Mouse (Mus musculus): ENCODE results near the gene Ppp1r16b.
A peak's percentile ranks its signal among the peaks of the same experiment; 100 is the strongest.
"Not testable (repeated sequence)": the region's sequence is repeated elsewhere in the genome, so short reads cannot be mapped to it uniquely, and the experiment has no call there.

Ppp1r16b gene

DNA sequence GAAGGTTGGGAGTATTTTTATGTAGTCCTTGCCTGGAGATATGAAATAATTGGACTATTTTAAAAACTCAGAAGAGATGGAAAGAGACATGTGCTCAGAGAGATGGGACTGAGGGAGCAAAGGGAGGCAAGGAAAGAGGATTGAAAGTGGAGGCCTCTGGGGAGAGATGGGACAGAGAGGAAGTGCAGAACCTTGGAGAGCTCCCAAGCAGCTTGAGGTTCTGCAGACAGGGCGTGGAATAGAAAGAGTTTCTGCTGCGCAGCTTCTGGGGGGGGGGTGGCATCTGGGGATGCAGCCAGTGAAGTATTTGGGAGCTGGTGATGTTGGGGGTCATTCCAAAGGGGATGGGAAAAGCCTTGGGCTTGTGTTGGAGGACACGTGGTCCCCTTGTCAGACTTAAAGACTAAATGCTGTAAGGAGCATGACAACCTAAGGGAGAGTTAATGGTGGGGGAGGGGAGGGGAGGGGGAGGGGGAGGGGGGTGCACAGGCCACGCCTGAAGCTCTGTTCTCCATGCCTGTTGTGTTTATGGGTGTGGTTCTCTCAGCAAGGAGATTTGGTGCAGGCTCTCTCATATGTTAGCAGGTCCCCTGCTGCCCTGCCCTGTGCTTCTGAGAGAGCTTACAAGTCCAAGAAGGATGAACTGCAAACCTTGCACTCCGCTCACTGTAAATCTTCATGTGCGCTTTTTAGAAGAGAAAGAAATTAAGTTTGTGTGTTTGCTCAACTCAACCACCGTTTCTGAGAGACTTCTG, 63.0 kb downstream of the Ppp1r16b start:
- DNase-seq, result no peak

DNA sequence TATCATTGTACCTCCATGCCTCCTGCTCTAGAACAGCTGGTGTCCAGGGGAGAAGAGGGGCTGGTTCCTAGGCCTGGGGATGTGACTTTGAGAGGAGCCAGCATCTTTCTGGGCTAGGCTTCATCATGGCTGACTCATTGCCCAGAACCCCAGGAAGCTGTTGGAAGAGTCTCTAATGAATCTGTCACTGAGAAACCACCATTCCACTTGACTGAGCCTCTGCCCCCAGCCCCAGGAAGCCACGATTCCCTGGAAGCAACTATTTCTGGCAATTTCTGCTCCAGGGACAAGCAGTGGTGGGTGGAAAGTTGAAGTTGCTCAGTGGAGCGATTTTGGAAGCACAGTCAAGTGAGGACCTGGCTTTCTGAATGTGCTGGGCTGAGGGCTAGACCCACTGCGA, 65.7 kb downstream of the Ppp1r16b start:
- DNase-seq, result no peak

DNA sequence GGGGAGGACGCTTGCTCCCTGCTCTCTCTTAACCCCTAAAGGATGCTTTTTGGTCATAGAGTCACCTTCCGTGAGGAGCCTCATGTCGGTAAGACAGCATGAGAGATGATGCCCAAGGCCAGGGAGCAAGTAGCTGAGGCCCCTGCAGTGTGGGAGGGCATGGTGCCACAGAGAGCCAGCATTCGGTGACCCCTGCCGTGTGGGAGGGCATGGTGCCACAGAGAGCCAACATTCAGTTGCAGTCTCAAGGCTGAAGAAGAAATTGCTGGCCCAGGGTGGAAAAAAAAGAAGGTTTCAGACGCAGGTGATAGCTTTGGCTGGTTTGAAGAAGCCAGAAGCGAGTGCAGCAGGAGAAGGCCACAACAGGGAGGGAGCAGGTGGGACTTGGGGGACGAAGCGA, 67.3 kb downstream of the Ppp1r16b start:
- DNase-seq, result peak in 1 of 2 experiments; percentile 15

DNA sequence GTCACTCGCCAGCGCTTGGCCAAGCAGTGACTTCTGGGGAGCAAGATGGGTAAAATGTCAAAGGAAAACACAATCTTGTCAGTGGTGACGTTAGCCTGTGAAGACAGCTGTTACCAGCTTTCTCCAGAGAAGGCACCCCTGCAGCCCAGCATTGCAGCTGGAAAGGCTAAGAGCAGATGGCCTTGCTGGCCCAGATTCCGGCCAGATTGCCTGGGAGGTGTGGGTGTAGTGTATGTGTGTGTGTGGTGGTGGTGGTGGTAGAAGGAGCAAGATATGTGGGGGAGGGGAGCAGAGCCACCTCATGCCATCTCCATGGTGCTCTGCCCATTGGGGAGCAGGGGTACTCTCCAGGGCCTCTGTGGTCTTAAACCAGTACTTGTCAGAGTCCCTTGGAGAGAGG, 67.9 kb downstream of the Ppp1r16b start:
- DNase-seq, result no peak

- no peak for DNase-seq
These were observed 68.7 kb downstream of the Ppp1r16b start for GRCm38 (mm10) chr2:158733914-158734313.

DNA sequence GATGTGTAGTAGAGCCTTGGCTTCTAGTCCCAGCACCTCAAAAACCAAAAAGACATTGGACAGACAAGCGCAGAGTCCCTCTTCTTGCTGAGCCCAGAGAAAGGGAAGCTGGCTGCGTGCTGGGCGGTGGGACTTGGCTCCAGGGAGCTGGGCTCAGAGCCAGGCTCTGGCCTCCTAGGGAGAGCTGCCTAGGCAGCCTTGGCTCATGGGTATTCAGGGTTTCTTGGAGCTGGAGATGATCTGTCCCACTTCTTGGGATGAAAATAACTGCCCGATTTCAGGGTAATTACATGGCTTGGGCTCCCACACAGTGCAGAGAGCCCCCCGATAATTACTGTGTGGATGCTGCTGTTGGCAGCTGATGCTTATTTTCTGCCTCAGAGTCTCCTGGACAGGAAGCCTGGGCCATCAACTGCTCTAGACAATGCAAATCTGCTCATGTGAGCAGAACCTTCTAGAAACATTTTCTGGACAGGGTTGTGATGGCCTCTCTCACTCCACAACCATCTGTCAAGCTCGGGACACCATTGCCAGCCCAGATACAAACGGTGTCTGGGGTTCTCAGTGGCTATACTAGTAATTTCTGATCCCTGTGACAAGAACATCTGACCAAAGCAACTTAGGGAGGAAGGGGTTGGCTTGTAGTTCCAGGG, 69.4 kb downstream of the Ppp1r16b start:
- no peak for DNase-seq

DNA sequence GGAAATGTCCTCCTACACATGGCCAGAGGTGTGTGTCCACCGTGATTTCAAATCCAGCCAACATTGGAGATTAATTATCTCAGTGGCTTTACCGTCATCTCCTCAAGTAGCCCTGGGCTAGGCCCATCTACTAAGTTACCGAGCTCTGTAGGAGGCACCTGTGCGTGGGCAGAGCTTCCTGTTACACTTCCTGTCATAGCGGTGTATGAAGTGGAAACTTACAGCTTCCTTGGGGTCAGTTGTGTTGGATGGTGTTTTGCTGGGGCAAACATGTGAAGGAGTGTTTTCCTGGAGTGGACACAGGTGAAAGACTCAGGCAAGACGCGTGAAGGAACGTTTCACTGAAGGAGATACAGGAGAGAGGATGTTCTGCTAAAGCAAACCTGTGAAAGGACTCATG, 70.1 kb downstream of the Ppp1r16b start:
- DNase-seq, result no peak

DNA sequence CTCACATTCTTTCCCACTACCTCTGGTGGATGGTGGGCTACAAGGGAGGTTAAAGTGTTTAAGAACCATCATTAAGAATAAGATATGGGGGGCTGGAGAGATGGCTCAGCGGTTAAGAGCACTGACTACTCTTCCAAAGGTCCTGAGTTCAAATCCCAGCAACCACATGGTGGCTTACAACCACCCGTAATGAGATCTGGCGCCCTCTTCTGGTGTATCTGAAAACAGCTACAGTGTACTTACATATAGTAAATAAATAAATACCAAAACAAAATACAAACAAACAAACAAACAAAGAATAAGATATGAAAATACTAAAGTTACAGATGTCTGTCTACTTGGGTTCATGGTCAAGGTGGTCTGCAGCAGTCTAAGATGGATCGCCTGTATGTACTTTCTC, 71.0 kb downstream of the Ppp1r16b start:
- not testable (repeated sequence) for DNase-seq

- DNase-seq, result no peak
These were observed 73.4 kb downstream of the Ppp1r16b start for GRCm38 (mm10) chr2:158738591-158738990.

DNA sequence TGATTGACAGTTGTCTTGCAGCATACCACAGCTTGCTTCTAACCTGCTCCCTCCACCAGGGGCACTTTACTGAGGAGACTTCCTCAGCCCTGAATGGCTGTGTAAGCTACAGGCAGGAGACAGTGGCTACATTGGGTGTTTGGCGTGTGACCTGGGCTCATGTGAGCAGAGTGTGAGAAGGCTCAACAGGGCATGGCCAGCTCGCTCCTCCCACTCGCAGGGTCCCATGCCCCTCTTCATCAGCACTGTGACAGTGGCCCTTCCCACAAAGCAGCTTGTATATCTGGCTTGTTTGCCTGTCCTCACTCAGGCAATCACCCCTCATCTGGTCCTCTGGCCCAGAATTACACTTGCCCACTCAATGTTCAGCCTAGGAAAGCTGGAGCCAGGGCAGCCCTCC, 73.9 kb downstream of the Ppp1r16b start:
- DNase-seq, result no peak

GRCm38 (mm10) chr2:158741011-158741501, 75.9 kb downstream of the Ppp1r16b start:
- no peak for DNase-seq

- no peak for DNase-seq
These were observed 77.2 kb downstream of the Ppp1r16b start for GRCm38 (mm10) chr2:158742431-158742830.

DNA sequence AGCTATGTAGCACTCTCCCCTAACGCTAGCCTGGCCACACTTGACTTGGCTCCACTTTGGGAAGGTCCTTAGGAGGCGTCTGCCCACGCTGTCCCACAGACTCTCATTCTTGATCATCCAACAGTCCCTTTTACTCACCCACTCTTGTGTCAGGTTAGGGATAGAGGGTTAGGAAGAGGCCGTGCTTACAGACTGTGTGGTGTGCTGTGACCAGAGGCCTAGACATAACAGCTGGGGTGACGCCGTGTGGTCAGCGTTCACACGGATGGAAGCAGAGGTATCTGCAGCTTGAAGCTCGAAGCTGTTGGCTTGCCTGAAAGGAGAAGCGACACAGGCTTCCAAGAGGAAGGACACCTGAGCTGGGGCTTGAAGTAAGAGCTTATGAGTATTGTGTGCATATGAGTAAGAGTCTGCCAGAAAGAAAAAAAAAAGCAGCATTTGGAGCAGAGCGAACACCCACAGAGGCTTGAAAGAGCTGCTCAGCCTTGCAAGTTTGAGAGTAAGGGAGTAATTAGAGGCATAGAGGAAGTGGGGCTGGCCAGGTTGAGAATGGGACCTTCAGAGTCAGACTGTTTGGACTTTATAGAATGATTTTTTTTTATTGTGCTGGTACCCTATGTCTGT, 78.4 kb downstream of the Ppp1r16b start:
- no peak for DNase-seq

- no peak for DNase-seq
These were observed 79.9 kb downstream of the Ppp1r16b start for GRCm38 (mm10) chr2:158745049-158745482.

GRCm38 (mm10) chr2:158746164-158746563, 81.0 kb downstream of the Ppp1r16b start:
- no peak for DNase-seq

DNA sequence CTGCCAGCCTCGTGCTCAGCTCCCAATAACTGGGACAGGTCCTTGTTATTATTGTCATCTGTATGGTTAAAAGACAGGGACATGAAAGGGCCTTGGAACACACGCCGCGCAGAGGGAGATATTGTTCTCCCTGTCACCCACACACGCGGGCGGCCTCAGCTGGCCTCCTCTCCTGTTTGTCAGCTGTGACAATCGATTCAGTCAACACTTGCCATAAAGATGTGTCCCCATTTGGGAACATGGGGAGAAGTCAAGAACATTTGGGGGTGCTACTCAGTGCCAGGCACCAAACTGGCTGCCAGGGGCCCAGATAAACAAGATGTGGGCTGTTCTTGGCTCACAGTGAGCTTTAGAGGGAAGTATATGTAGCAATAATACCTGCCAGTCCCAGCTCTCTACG, 84.2 kb downstream of the Ppp1r16b start:
- DNase-seq, result no peak

DNA sequence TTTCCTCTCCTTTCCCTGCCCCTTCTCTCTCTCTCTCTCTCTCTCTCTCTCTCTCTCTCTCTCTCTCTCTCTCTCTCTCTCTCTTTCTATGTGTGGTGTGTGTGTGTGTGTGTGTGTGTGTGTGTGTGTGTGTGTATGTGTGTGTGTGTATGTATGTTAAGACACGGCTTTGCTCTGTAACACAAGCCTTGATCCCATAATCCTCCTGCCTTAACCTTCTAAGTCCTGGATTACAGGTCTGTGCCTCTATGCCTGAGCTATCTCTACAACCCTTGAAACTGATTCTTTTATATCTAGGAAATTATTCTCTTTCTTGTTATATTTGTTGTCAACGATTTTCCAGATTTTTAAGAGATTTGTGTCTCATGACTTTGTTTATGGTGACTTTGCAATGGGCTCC, 95.0 kb downstream of the Ppp1r16b start:
- DNase-seq, result no peak

DNA sequence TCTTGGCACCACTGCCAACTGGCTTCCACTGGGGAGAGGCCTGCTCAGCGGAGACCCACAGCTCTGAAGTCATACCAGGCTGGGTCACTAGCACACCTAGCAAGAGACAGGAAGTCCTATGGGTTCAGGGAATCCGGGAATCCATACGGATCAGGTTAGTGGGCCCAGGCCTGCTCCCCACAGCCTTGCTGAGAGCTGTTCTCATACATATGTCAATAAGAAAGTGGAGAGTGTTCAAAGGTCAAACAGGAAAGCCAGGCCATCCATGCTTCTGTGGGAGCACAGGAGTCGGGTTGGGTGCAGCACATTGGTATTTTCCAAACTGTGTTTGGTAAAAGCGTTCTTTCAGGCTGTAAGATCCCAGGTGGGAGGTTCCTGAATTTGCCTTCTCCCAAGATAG, 97.1 kb downstream of the Ppp1r16b start:
- DNase-seq, result no peak

DNA sequence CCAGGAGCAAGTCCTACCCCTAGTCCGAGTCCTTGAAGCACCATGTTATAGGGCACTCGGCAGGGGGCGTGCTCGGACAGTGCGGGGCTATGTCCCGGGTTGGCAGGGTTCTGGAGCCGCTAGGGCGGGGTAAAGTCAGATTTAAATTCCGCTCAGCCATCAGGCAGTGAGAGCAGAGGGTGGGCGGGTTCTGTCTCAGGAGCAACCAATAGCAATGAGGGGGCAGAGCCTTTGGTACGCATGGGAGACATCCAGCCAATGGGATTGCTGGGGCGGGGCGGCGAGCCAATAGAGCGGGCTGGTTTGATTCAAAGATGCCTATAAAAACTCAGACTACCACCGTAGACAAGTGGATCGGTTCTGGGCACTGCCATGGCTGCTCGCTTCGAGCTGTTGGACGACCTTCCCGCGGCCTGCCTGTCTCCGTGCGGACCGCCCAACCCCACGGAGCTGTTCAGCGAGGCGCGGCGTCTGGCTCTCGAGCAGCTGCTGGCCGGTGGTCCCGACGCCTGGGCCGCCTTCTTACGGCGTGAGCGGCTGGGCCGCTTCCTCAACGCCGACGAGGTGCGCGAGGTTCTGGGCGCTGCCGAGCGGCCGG, 102.6 kb downstream of the Ppp1r16b start, which contains the start of gene Fam83d:
TSS of gene Fam83d (plus strand) at position 352 of the 598 bp plus-strand sequence.
- peak; percentile 72 to 79 for DNase-seq

GRCm38 (mm10) chr2:158768350-158768749, 103.2 kb downstream of the Ppp1r16b start:
- peak in 1 of 2 experiments; percentile 15 for DNase-seq

- no peak for DNase-seq
These were observed 103.6 kb downstream of the Ppp1r16b start for GRCm38 (mm10) chr2:158768771-158769170.

DNA sequence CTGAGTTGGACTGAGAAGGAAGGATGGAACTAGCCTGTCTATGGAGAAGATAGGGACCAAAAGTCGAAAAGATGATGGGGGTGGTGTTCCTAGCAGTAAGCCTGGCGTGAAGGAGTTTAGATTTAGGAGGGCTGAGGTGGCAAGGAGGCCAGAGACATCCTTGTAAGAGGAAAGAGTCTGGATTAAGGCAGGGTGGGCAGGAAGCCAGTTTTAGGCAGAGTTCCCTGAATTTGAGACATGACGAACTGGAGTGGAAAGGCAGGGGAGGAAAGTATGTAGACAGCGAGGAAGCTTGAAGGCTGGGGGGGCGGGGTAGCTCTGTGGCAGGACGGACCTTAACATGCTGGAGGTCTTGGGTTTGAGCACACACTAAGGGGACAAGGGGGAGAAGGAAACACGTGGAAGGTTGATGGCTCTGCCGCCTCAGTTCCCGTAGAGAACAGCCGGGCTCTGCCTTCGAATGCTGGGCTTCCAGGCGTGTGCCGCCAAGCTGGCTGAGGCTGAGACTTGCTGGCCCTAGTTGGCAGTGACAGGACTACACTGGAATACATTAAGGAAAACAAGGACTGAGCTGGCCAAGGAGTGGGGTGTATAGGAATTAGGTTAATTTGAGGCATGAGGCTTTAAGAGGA, 105.0 kb downstream of the Ppp1r16b start:
- no peak for DNase-seq

Measured in cerebellum, postnatal 36 days (tissue).